Mouse (Mus musculus) bone marrow macrophage, adult 2 months (primary cell): ENCODE data around the gene Igsf3.

Source experiments
- CTCF ChIP-seq: IDR thresholded peaks from 2 replicates; pipeline ENCODE4 v1.5.1; 2012; ENCODE audit warnings: low read depth, mild to moderate bottlenecking, low read length, moderate library complexity
- POLR2A ChIP-seq: IDR thresholded peaks from 2 replicates; pipeline ENCODE4 v1.6.1; 2012; ENCODE audit warnings: mild to moderate bottlenecking, low read depth, low read length, borderline replicate concordance

DNA sequence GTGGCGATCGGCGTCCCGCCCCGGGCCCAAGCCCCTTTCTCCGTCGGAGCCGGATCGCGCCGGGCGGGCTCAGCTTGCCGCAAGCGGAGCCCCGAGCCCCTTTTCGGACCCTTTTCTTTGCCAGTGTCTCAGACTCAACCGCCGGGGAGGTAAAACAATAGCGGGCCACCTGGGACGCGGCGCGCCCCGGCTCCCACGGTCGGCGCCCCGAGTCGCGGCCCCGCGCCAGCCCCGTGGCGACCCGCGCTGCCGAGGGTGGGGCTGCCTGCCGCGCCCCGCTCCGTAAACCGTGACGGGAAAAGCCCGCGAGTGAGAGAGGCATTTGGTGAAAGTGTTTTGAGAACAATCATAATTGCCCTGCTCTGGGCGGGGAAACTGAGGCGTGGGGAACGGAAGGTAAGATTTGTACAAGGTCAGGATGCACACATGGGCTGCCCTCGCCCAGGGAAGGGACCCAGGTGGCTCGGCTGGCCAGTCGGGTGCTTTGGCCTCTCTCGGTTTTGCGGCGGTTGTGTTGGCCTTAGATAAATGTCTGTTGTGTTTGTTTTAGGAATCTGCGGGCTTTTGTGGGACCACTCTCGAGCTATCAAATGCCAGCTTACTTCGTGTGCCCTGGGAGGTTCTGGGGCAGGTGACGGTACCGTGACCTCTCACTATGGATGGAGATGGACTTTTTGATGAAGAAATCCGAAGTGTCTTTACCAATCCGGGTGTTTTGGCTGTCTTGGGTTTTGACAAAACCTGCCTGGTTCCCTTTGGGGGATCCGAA lies 557 bp downstream of the Igsf3 start:
- TF ChIP-seq CTCF (no peak), POLR2A (no peak)
